Mouse (Mus musculus) CD4-positive, CD25-positive, alpha-beta regulatory T cell, adult 2 months (primary cell): ENCODE results near the gene Ctdspl.

Source experiments
- DNase-seq: peaks from one replicate; pipeline ENCODE4 v3.0.0-alpha.2; 2012; ENCODE audit warnings: low read depth, low spot score

The Ctdspl gene

DNA sequence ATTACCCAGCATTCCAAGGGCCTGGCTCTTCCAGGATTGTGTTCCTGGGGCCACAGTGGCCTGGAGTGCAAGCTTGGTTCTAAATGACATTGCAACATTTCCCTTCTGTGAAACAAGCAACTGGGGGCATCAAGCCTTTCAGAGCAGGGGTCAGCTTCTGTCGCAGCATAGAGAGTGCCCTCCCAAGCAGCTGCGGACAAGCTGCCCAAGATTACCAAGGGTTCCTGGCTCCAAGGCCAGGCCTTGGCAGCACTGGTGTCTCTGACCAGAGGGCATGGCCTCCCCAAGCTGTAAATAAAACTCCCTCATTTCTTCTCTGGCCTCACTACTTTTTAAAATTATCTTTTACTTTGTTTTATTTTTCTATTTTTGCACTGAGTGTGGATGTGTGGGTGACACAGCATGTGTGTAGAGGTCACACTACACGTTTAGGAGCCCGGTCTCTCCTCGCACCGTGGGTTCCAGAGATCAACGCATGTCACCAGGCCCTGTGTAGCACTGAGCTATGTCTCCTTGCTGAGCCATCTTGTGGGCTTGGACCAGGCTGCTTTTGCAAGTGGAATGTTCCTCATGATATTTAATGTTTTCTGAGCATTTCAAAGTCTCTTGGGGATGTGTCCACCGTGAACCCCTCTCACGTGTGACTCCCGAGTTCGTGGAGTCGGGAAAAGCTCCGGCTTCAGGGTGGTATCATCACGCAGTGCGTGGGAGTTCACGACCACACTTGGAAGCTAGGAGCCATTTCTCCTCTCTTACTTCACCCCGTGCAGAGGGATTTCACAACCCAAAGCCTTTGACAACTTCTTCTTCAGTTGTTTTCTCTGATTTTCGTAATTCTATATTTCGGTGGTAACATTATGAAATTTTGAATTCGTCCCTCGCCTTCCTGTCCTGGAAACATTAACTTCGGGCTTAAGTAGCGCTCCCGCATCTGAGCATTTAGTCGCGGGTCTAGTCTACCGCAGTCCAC is 102.3 kb downstream of the Ctdspl start:
- DNase-seq, result no peak

DNA sequence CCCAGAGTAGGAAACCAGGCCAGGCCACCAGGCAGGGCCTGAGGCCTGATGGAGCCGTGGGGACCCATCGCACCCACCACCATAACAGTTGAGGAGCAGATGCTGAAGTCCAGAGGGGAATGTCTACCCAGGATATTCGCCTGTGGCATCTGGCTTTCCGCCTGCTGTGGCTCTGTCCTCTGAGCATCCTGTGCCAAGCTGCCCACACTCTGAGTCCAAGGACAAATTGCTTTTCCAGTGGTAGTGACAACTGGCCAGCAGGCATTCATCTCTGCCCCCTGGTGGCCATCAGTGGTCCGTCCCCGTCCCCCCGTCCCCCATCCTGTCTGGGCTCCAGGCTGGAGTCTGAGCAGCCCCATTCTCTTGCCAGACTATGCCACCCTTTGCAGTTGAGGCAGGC is 103.3 kb downstream of the Ctdspl start:
- peak; percentile 40 for DNase-seq

GRCm38 (mm10) chr9:119031038-119031437 is 104.8 kb downstream of the Ctdspl start:
- no peak for DNase-seq

- DNase-seq, result no peak
Observed at GRCm38 (mm10) chr9:119031772-119032171, 105.5 kb downstream of the Ctdspl start.

DNA sequence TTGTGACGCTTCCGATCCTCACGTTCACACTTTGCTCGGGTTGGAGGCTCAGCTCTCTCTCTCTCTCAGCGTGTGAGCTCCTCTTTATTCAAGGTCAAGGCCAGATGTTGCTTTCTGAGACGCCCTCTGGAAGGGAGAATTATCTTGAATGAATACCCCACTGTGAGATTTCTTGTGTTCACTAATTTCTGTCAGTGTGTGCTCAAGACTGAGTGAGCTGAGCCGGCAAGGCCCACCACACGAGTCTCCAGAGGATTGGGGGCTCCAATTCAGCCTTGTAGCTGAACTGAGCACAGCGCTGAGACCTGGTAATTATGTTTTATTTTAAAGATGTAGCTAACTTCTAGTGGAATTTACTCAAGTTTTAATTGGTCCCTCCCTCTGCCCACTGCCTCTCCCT is 106.3 kb downstream of the Ctdspl start:
- no peak for DNase-seq

- DNase-seq, result no peak
Observed at GRCm38 (mm10) chr9:119033111-119033921, 107.1 kb downstream of the Ctdspl start.

DNA sequence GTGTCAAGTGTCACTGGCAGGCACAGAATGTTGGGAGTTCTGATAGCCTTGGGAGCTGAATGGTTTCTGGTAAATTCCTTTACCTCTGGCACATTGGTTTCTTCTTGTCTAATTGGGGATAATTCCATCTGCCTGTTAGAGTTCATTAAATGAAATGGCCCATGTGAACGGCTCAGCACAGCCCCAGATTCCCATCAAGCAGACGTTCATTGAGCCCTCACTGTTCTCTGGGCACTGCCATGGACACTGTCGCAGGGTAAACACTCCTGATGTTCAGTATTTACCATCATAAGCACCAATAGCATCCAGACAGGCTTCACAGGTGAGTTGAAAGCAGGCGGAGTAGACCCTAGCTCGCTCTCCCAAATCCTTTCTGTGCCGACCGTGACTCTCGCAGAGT is 107.8 kb downstream of the Ctdspl start:
- DNase-seq, result no peak

DNA sequence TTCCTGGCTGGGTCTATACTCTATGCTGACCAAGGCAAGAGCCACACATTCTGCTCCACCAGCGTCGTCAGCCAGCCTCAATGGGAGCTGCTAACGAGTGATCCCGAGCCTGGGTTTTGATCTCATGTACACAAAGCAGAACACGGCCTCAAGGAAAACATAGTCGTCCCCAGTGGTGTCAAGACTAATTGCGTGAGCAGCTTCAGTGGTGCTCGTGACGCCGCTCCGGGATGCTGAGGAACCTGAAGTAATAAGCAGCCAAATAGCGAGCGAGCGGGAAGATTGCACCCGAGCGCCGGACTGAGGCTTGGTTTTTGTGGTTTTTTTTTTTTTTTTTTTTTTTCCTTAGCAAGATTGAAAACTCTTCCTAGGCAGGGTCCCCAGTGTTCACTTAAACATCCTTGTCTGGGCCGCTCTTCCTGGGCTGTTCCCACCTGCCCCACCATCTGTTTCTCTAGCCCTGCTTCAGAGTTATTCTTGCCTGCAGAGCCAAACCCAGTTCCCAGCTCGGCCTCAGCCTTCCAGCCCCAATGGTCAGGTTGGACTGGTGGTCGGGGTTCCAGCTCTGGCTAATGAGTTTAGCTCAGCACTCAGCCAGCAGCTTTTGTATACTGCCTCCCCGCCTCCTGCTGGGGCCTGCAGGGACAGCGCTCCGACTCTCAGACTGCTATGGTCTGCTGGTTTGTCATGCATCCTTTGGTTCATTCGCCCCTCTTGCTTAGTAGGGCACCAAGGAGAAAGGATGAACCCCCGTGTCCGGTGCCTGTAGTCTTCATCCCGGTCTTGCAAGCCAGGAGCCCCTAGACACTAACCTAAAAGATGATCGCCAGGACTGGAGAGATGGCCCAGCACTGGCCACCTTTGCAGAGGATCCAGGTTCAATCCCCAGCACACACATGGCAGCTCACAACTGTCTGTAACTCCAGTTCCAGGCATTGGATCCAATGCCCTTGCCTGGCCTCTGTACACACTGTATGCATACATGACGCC is 108.7 kb downstream of the Ctdspl start:
- no peak for DNase-seq

GRCm38 (mm10) chr9:119035836-119036235 is 109.6 kb downstream of the Ctdspl start:
- no peak for DNase-seq

- no peak for DNase-seq
Observed at GRCm38 (mm10) chr9:119037076-119037730, 111.0 kb downstream of the Ctdspl start.

GRCm38 (mm10) chr9:119038574-119038973 is 112.3 kb downstream of the Ctdspl start:
- no peak for DNase-seq

DNA sequence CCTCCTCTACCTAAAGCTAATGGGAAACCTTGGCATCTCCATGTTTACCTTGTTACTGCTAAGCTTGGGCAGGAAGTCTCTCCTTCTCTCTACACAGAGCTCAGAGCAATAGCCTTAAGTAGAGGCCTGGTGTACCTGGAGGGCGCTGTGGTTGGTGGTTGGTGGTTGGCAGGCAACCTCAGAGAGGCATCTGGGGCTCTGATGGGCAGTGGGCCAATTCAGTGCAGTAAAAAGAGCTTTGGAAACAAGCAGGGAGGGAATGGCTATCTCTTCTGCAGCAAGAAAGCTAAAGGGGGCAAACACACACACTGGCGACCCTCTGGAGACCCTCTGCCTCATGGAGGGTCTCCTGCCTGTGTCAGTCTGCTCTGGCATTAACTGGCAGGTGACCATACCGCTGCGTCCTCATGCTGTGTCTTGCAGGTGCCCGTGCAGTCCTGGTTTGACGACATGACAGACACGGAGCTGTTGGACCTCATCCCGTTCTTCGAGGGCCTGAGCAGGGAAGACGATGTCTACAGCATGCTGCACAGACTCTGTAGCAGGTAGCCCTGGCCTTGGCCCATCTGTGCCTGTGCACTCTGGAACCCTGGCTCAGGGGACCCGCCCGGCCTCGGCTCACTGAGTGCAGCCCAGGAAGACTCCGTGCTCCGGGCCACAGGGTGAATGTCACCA is 114.0 kb downstream of the Ctdspl start:
- DNase-seq, result no peak

- DNase-seq, result no peak
Observed at GRCm38 (mm10) chr9:119048182-119048903, 122.1 kb downstream of the Ctdspl start.

DNA sequence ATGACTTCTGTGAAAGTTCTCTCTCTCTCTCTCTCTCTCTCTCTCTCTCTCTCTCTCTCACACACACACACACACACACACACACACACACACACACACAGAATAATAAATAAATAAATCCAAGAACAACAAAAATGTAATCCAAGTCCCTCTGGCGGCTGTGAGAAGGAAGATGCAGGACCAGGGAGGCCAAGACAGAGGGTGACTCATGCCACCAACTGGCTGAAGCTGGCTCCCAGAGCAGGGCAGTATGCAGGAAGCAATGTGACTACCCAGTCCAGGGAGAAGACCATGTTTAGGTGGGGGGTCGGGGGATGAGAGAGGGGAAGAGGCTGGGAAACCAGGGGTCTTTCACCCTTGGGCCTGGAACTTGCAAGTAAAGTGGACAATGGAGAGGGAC is 124.9 kb downstream of the Ctdspl start:
- no peak for DNase-seq

- no peak for DNase-seq
Observed at GRCm38 (mm10) chr9:119052154-119052944, 126.1 kb downstream of the Ctdspl start, which contains the start of gene Vill. Vill (plus strand) TSS chr9:119052778.

- no peak for DNase-seq
Observed at GRCm38 (mm10) chr9:119053964-119054576, 127.8 kb downstream of the Ctdspl start.

- no peak for DNase-seq
Observed at GRCm38 (mm10) chr9:119055336-119055735, 129.1 kb downstream of the Ctdspl start.

GRCm38 (mm10) chr9:119058245-119058644 is 132.0 kb downstream of the Ctdspl start:
- no peak for DNase-seq
